Mouse (Mus musculus) hindbrain, embryonic 13.5 days (tissue): ENCODE results near the gene Bsn. TPM values are rescaled to one million over a fixed set of nuclear protein-coding genes. Genes with fewer than 3 reads are reported as not detected.
"Not testable (repeated sequence)": the region's sequence is repeated elsewhere in the genome, so short reads cannot be mapped to it uniquely, and the experiment has no call there.

Experiments used
- ATAC-seq: fragments of 200-750 bp; cut with Nextera tagmentation; 2 replicates; pipeline ENCODE4 v1.8.0; 2017; ENCODE audit warnings: moderate TSS enrichment; ENCODE audit not compliant: low FRiP score
- H3K27ac ChIP-seq: fragments of 300-500 bp; sonication (generic); 2 replicates; pipeline ENCODE4 v1.5.1; 2015; ENCODE audit warnings: inconsistent platforms, mild to moderate bottlenecking, moderate library complexity
- H3K27me3 ChIP-seq: fragments of 300-500 bp; sonication (generic); 2 replicates; pipeline ENCODE4 v1.6.1; 2015; ENCODE audit warnings: mild to moderate bottlenecking, inconsistent platforms
- H3K36me3 ChIP-seq: fragments of 300-500 bp; sonication (generic); 2 replicates; pipeline ENCODE4 v1.6.1; 2015; ENCODE audit warnings: mild to moderate bottlenecking, inconsistent platforms
- H3K4me1 ChIP-seq: fragments of 300-500 bp; sonication (generic); replicated peaks from 2 replicates; pipeline ENCODE4 v1.6.1; 2015; ENCODE audit warnings: inconsistent platforms
- H3K4me2 ChIP-seq: fragments of 300-500 bp; sonication (generic); 2 replicates; pipeline ENCODE4 v1.6.1; 2015; ENCODE audit warnings: inconsistent platforms, mild to moderate bottlenecking, moderate library complexity
- H3K4me3 ChIP-seq: fragments of 300-500 bp; sonication (generic); 2 replicates; pipeline ENCODE4 v1.5.1; 2015; ENCODE audit warnings: mild to moderate bottlenecking, inconsistent platforms
- H3K9ac ChIP-seq: fragments of 300-500 bp; sonication (generic); 2 replicates; pipeline ENCODE4 v1.6.1; 2015; ENCODE audit warnings: mild to moderate bottlenecking, inconsistent platforms
- H3K9me3 ChIP-seq: fragments of 300-500 bp; sonication (generic); 2 replicates; pipeline ENCODE4 v1.6.1; 2016; ENCODE audit warnings: inconsistent platforms
- WGBS: fragments of 180-500 bp; shearing (Covaris S2); methylation state at CpG from one replicate; pipeline ENCODE4 v1.1.7; 2015; 5-methylcytosine and 5-hydroxymethylcytosine counted together
- polyA plus RNA-seq: library from polyadenylated mRNA; unstranded; fragments of >200 nt; fragmentation: Nextera tagmentation; extraction: Ambion mirVana; gene quantifications from 2 replicates; pipeline ENCODE4 v1.2.1, GENCODE M21; 2015

Bsn gene
- polyA plus RNA-seq, 1 experiment from 2014 or later, result 8.3 TPM

GRCm38 (mm10) chr9:108144371-108145270 is 45.6 kb downstream of the Bsn start:
- H3K9ac ChIP-seq, result no peak overlapping the region
- WGBS, result 90% methylated on average over 17 of the region's 17 CpGs

GRCm38 (mm10) chr9:108143470-108143869 is 46.7 kb downstream of the Bsn start:
- Histone ChIP-seq H3K27me3 (no peaks in the 10 kb centered on the region), H3K9ac (no peak overlapping the region), H3K4me2 (no peak overlapping the region), H3K4me3 (no peak overlapping the region), H3K27ac (no peak overlapping the region), H3K36me3 (peaks cover 9% of the 10 kb centered on the region), H3K4me1 (peaks cover 8% of the 10 kb centered on the region), H3K9me3 (no peaks in the 10 kb centered on the region)
- WGBS, result 89% methylated on average over 2 of the region's 2 CpGs
- no peak for ATAC-seq

More at GRCm38 (mm10) chr9:108144371-108145270, 45.6 kb downstream of the Bsn start:
- ATAC-seq, result no peak
- peaks cover 8% of the 10 kb centered on the region for H3K4me1 ChIP-seq
- H3K9me3 ChIP-seq, result no peaks in the 10 kb centered on the region
- H3K27me3 ChIP-seq, result no peaks in the 10 kb centered on the region
- no peak overlapping the region for H3K27ac ChIP-seq
- H3K36me3 ChIP-seq, result no peaks in the 10 kb centered on the region
- no peak overlapping the region for H3K4me3 ChIP-seq
- no peak overlapping the region for H3K4me2 ChIP-seq

- Histone ChIP-seq H3K27ac (no peak overlapping the region), H3K36me3 (peaks cover 30% of the 10 kb centered on the region), H3K4me2 (no peak overlapping the region), H3K4me1 (no peaks in the 10 kb centered on the region), H3K27me3 (no peaks in the 10 kb centered on the region), H3K9ac (no peak overlapping the region), H3K9me3 (no peaks in the 10 kb centered on the region), H3K4me3 (no peak overlapping the region)
- 91% methylated on average over 10 of the region's 10 CpGs for WGBS
- no peak for ATAC-seq
Observed at GRCm38 (mm10) chr9:108141387-108141786, 48.8 kb downstream of the Bsn start.

GRCm38 (mm10) chr9:108139963-108140695 is 50.1 kb downstream of the Bsn start:
- no peak overlapping the region for H3K4me2 ChIP-seq
- WGBS, result 83% methylated on average over 7 of the region's 7 CpGs
- no peak for ATAC-seq
- no peaks in the 10 kb centered on the region for H3K4me1 ChIP-seq
- H3K27ac ChIP-seq, result no peak overlapping the region
- no peaks in the 10 kb centered on the region for H3K27me3 ChIP-seq
- no peak overlapping the region for H3K4me3 ChIP-seq
- no peaks in the 10 kb centered on the region for H3K9me3 ChIP-seq
- H3K9ac ChIP-seq, result no peak overlapping the region
- peaks cover 32% of the 10 kb centered on the region for H3K36me3 ChIP-seq

GRCm38 (mm10) chr9:108139169-108139962 is 50.8 kb downstream of the Bsn start:
- Histone ChIP-seq H3K27ac (no peak overlapping the region), H3K4me2 (no peak overlapping the region), H3K4me3 (no peak overlapping the region), H3K36me3 (peaks cover 32% of the 10 kb centered on the region), H3K9ac (no peak overlapping the region), H3K9me3 (no peaks in the 10 kb centered on the region), H3K4me1 (no peaks in the 10 kb centered on the region), H3K27me3 (no peaks in the 10 kb centered on the region)
- WGBS, result 75% methylated on average over 17 of the region's 17 CpGs
- no peak for ATAC-seq

GRCm38 (mm10) chr9:108138118-108138517 is 52.1 kb downstream of the Bsn start:
- no peak overlapping the region for H3K27ac ChIP-seq
- H3K9ac ChIP-seq, result no peak overlapping the region
- no peak overlapping the region for H3K4me3 ChIP-seq
- no peaks in the 10 kb centered on the region for H3K4me1 ChIP-seq
- no peak overlapping the region for H3K4me2 ChIP-seq
- ATAC-seq, result no peak
- no peaks in the 10 kb centered on the region for H3K9me3 ChIP-seq
- peaks cover 32% of the 10 kb centered on the region for H3K36me3 ChIP-seq
- H3K27me3 ChIP-seq, result no peaks in the 10 kb centered on the region
- 86% methylated on average over 6 of the region's 6 CpGs for WGBS

- 77% methylated on average over 17 of the region's 17 CpGs for WGBS
- Histone ChIP-seq H3K36me3 (peaks cover 32% of the 10 kb centered on the region), H3K4me1 (no peaks in the 10 kb centered on the region), H3K4me2 (no peak overlapping the region), H3K9me3 (no peaks in the 10 kb centered on the region), H3K4me3 (no peak overlapping the region), H3K27ac (no peak overlapping the region), H3K27me3 (no peaks in the 10 kb centered on the region), H3K9ac (no peak overlapping the region)
- no peak for ATAC-seq
Observed at GRCm38 (mm10) chr9:108137523-108137922, 52.7 kb downstream of the Bsn start.

- H3K36me3 ChIP-seq, result peaks cover 32% of the 10 kb centered on the region
- H3K9ac ChIP-seq, result no peak overlapping the region
- no peak overlapping the region for H3K4me3 ChIP-seq
- ATAC-seq, result no peak
- no peak overlapping the region for H3K4me2 ChIP-seq
- WGBS, result 87% methylated on average over 6 of the region's 6 CpGs
- no peaks in the 10 kb centered on the region for H3K27me3 ChIP-seq
- no peaks in the 10 kb centered on the region for H3K4me1 ChIP-seq
- H3K9me3 ChIP-seq, result no peaks in the 10 kb centered on the region
- no peak overlapping the region for H3K27ac ChIP-seq
Observed at GRCm38 (mm10) chr9:108136930-108137462, 53.2 kb downstream of the Bsn start.

GRCm38 (mm10) chr9:108136225-108136624 is 54.0 kb downstream of the Bsn start:
- Histone ChIP-seq H3K9ac (no peak overlapping the region), H3K27ac (no peak overlapping the region), H3K4me2 (no peak overlapping the region), H3K9me3 (no peaks in the 10 kb centered on the region), H3K27me3 (no peaks in the 10 kb centered on the region), H3K36me3 (peaks cover 37% of the 10 kb centered on the region), H3K4me3 (no peak overlapping the region), H3K4me1 (no peaks in the 10 kb centered on the region)
- ATAC-seq, result no peak
- WGBS, result 26% methylated on average over 1 of the region's 1 CpGs

GRCm38 (mm10) chr9:108135679-108136078 is 54.5 kb downstream of the Bsn start:
- H3K4me1 ChIP-seq, H3K27ac ChIP-seq, ATAC-seq, H3K27me3 ChIP-seq, H3K4me3 ChIP-seq, H3K9me3 ChIP-seq, H3K4me2 ChIP-seq, H3K9ac ChIP-seq: not testable (repeated sequence)
- 96% methylated on average over 3 of the region's 3 CpGs for WGBS
- peaks cover 37% of the 10 kb centered on the region for H3K36me3 ChIP-seq

GRCm38 (mm10) chr9:108133478-108133877 is 56.7 kb downstream of the Bsn start:
- Histone ChIP-seq H3K27ac (no peak overlapping the region), H3K4me3 (no peak overlapping the region), H3K4me1 (no peaks in the 10 kb centered on the region), H3K36me3 (peaks cover 40% of the 10 kb centered on the region), H3K9ac (no peak overlapping the region), H3K27me3 (no peaks in the 10 kb centered on the region), H3K4me2 (no peak overlapping the region), H3K9me3 (no peaks in the 10 kb centered on the region)
- ATAC-seq, result no peak
- WGBS, result 78% methylated on average over 1 of the region's 1 CpGs

- no peak overlapping the region for H3K9ac ChIP-seq
- ATAC-seq, result no peak
- H3K27me3 ChIP-seq, result no peaks in the 10 kb centered on the region
- peaks cover 31% of the 10 kb centered on the region for H3K36me3 ChIP-seq
- no peaks in the 10 kb centered on the region for H3K4me1 ChIP-seq
- no peak overlapping the region for H3K4me3 ChIP-seq
- no peaks in the 10 kb centered on the region for H3K9me3 ChIP-seq
- H3K4me2 ChIP-seq, result no peak overlapping the region
- WGBS, result 98% methylated on average over 3 of the region's 3 CpGs
- H3K27ac ChIP-seq, result no peak overlapping the region
Observed at GRCm38 (mm10) chr9:108132373-108132772, 57.8 kb downstream of the Bsn start.
